Comparison of ENCODE assay signal across 16 mouse cellular contexts in the genomic region with DNA sequence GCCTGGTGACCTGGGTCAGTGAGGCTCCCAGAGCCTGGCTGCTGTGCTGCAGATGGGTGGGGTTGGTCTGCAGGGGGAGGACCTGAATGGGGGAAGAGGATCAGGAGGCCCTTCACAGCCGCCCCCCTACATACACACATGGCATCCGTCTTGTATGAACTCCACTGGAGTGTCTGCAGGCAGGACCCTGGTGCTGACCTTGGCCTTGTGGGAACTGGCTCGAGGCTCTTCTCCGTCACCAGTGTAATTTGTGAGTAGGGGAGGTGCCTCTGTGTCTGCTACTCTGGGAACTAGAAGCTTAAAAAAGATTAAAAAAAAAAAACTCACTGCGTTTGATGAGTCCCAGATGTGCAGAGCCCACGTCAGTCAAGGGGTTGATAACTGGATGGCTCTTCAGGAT. TPM values are rescaled to one million over a fixed set of nuclear protein-coding genes. Genes with fewer than 3 reads are reported as not detected.
A peak's percentile ranks its signal among the peaks of the same experiment; 100 is the strongest.
DNase-seq lines count a peak whose midpoint lies in the region; ATAC-seq and TF ChIP-seq lines count a peak whose summit lies in the region.
"Had no signal": no experiment of that assay in that cellular context is flagged by ENCODE, and none has a peak within 500 bp of the region (broad histone marks: within the 10 kb centered on the region; RNA-seq: fewer than 3 reads in every experiment).

No protein-coding gene starts in this region.

- H3K27me3 ChIP-seq in intestine, embryonic 15.5 days (replicated peaks) = peaks cover 24% of the 10 kb centered on the region
- no peaks in the 10 kb centered on the region; the same call in 1 of the 2 replicates for H3K27me3 ChIP-seq in small intestine, adult 2 months (ENCODE audit: control insufficient read depth, insufficient read depth, low read length)
- peaks cover 5% of the 10 kb centered on the region for H3K27me3 ChIP-seq in hindbrain, postnatal 0 days (ENCODE audit: insufficient read depth, low read length)

- H3K36me3 ChIP-seq in intestine, embryonic 15.5 days = no peaks in the 10 kb centered on the region
- H3K36me3 ChIP-seq in small intestine, adult 2 months (ENCODE audit: control insufficient read depth, insufficient read depth, low read length) = no peaks in the 10 kb centered on the region
- H3K36me3 ChIP-seq in hindbrain, postnatal 0 days (ENCODE audit: insufficient read depth, low read length) = no peaks in the 10 kb centered on the region
- H3K36me3 ChIP-seq: forebrain, embryonic 10.5 days; midbrain, embryonic 12.5 days; neural tube, embryonic 13.5 days had no signal

- H3K9me3 ChIP-seq in intestine, embryonic 15.5 days = no peaks in the 10 kb centered on the region
- no peaks in the 10 kb centered on the region for H3K9me3 ChIP-seq in hindbrain, postnatal 0 days (ENCODE audit: low read length)
- H3K9me3 ChIP-seq: forebrain, embryonic 10.5 days; midbrain, embryonic 12.5 days; neural tube, embryonic 13.5 days had no signal

- H3K4me1 ChIP-seq in intestine, embryonic 15.5 days (replicated peaks) = peaks cover 15% of the 10 kb centered on the region
- no peaks in the 10 kb centered on the region for H3K4me1 ChIP-seq in small intestine, adult 2 months (ENCODE audit: control insufficient read depth, insufficient read depth, insufficient read length, low read length)
- H3K4me1 ChIP-seq in hindbrain, postnatal 0 days (ENCODE audit: insufficient read depth, low read length) = 0 out of 2 replicates have a peak, but pooled peaks cover 8% of the 10 kb centered on the region

- H3K9ac ChIP-seq in intestine, embryonic 15.5 days = no peak overlapping the region
- H3K9ac ChIP-seq in hindbrain, postnatal 0 days (replicated peaks; ENCODE audit: low read length) = no peak overlapping the region
- H3K9ac ChIP-seq: midbrain, embryonic 12.5 days; neural tube, embryonic 13.5 days had no signal

- peak; percentile 42 to 54 for DNase-seq in kidney, postnatal 4 days
- no peak for DNase-seq in kidney, postnatal 14 days
- peak; percentile 54 for DNase-seq in embryo, embryonic 10.5 days (ENCODE audit: low spot score)
- no peak for DNase-seq in hindbrain, postnatal 0 days (ENCODE audit: low spot score)
- no peak for DNase-seq in layer of hippocampus, adult 9-11 months
- DNase-seq in right cerebral cortex, postnatal 14 days = no peak
- DNase-seq: cerebellum, adult 18-20 months; gastrocnemius, postnatal 14 days; heart, postnatal 14 days; thymus, postnatal 14 days had no signal

- TF ChIP-seq CTCF in small intestine, adult 2 months (IDR thresholded peaks at IDR 0.05; ENCODE audit: extremely low read depth, insufficient read length, insufficient replicate concordance, low read depth, low read length) = no peak
- no peak for TF ChIP-seq CTCF in hindbrain, postnatal 0 days (IDR thresholded peaks at IDR 0.05; ENCODE audit: low read depth)

- H3K4me2 ChIP-seq in intestine, embryonic 15.5 days (replicated peaks) = peak overlapping the region; percentile 63
- H3K4me2 ChIP-seq in hindbrain, postnatal 0 days (ENCODE audit: low read depth, low read length) = no peak overlapping the region
- H3K4me2 ChIP-seq: liver, embryonic 11.5 days; midbrain, embryonic 12.5 days; neural tube, embryonic 13.5 days had no signal

- no peak overlapping the region for H3K27ac ChIP-seq in intestine, embryonic 15.5 days
- no peak overlapping the region for H3K27ac ChIP-seq in small intestine, adult 2 months (ENCODE audit: insufficient read depth, low read depth, low read length)
- H3K27ac ChIP-seq in hindbrain, postnatal 0 days = no peak overlapping the region
- H3K27ac ChIP-seq: forebrain, embryonic 10.5 days; midbrain, embryonic 12.5 days; neural tube, embryonic 13.5 days had no signal

- WGBS in intestine, embryonic 15.5 days = 33% methylated on average over 6 of the region's 6 CpGs
- WGBS in small intestine, adult 2 months = 51% methylated on average over 6 of the region's 6 CpGs
- 71% methylated on average over 6 of the region's 6 CpGs for WGBS in hindbrain, postnatal 0 days

- no peak for TF ChIP-seq POLR2A in small intestine, adult 2 months (IDR thresholded peaks at IDR 0.05; ENCODE audit: low read depth, low read length)

- H3K4me3 ChIP-seq in intestine, embryonic 15.5 days (replicated peaks) = 0 out of 2 replicates have a peak overlapping the region, but pooled peaks have one; percentile 14
- peak overlapping the region; percentile 25 for H3K4me3 ChIP-seq in small intestine, adult 2 months (ENCODE audit: low read depth, low read length)
- no peak overlapping the region for H3K4me3 ChIP-seq in hindbrain, postnatal 0 days (ENCODE audit: low read length)
- H3K4me3 ChIP-seq: forebrain, embryonic 10.5 days; midbrain, embryonic 12.5 days; neural tube, embryonic 13.5 days had no signal

- no peak for ATAC-seq in intestine, embryonic 15.5 days
- no peak for ATAC-seq in hindbrain, postnatal 0 days

RNA-seq across cellular contexts. Expression of a gene that starts 2.3 kb away (rescaled TPM):
- polyA plus RNA-seq in intestine, embryonic 15.5 days (2015; fragmentation: Nextera tagmentation; extraction: Ambion mirVana) = 23.9 and 24.9 TPM in 2 replicates
- 8.1 and 8.9 TPM in 2 replicates for polyA plus RNA-seq in small intestine, adult 2 months (2012; rRNA removed)
- total RNA-seq in hindbrain, postnatal 0 days (2014; rRNA removed) = 3.5 and 5.6 TPM in 2 replicates
- polyA plus RNA-seq in hindbrain, postnatal 0 days (2015; fragmentation: Nextera tagmentation; extraction: Ambion mirVana) = 2.5 and 2.6 TPM in 2 replicates

Comparison
In these comparisons a context has a peak if more than half of its experiments do, and no peak if none do; other contexts are left out.
1. DNase-seq: peak in kidney, postnatal 4 days (2 of 2) and embryo, embryonic 10.5 days (single experiment); none in kidney, postnatal 14 days (single experiment), hindbrain, postnatal 0 days (single experiment), layer of hippocampus, adult 9-11 months (single experiment) and right cerebral cortex, postnatal 14 days (single experiment).